Mouse (Mus musculus): ENCODE results near the gene Prkci.

The Prkci gene

DNA sequence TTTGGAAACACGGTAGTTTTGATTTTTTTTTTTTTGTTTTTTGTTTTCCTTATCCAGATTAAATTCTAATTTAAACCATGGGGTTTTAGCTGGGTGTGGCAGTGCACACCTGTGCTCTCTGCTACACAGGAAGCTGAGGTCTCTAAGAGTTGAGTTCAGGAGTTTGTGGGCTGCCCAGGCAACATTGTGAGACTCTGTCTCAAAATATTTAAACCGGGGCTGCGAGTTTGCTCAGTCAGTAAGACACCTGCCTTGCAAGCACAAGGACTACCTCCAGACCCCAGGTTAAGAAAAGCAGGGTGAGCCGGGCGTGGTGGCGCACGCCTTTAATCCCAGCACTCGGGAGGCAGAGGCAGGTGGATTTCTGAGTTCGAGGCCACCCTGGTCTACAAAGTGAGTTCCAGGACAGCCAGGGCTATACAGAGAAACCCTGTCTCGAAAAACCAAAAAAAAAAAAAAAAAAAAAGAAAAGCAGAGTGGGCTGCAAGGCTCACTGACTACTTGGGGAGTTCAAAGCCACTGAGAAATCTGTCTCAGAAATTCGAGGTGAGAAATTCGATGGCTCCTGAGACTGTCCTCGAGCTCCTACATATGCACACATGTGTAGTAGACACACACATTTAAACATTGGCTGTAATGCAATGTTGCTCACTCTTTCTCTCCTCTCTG, 87.4 kb downstream of the Prkci start:
- no peak for DNase-seq (ENCODE audit: inconsistent age in 2 of 2, low spot score in 1 of 2)

DNA sequence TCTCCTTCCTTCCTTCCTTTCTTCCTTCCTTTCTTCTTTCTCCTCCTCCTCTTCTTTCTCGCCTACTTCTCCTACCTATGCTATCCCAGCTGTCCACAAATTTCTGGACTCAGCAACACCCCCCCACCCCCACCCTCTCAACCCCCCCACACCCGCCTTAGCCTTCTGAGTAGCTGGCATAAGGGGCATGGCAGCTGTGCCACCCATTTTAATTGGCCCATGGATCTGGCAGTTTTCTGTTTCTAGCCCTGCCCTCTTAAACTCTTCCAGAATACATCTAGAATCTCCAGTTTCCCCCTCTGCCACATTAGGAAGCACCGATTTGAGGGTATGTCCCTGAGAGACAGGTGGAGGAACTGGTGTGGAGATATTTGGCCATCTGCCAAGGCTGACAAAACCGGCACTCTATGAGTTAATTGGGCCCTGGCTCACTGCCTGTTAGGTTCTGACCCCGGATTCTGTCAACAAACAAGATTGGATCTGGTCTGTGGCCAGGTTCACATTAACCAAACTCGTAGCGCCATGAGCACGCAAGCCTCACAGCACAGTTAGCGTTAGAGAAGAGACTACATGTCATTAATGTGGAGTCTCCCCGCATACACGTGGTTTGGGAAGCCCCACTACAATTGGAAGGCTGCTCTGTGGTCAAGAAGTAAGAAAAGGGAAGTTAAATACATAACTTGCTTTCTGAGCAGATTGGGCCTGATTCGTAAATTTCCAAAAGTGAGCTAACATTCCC, 88.1 kb downstream of the Prkci start:
- DNase-seq (ENCODE audit: inconsistent age in 2 of 2, low spot score in 1 of 2), result peak; percentile 45 to 81

DNA sequence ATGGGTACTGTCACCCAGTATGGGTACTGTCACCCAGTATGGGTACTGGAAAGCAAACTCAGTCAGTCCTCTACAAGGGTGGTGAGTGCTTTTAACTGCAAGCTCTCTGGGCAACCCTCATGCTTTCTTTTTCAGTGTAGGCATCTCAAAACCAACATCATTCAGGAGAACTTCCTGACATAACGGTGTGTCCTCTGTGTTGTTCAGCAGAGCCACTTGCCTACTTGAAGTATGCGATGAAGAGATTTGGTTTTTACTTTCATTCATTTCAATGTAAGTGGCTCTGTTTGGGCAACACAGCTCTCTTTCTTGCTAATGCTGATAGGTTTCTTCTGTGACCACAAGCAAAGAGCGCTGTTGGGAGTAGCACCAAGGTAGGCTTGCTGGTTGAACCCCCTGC, 89.5 kb downstream of the Prkci start:
- peak in 1 of 2 experiments; percentile 19 for DNase-seq (ENCODE audit: inconsistent age in 2 of 2, low spot score in 1 of 2)

DNA sequence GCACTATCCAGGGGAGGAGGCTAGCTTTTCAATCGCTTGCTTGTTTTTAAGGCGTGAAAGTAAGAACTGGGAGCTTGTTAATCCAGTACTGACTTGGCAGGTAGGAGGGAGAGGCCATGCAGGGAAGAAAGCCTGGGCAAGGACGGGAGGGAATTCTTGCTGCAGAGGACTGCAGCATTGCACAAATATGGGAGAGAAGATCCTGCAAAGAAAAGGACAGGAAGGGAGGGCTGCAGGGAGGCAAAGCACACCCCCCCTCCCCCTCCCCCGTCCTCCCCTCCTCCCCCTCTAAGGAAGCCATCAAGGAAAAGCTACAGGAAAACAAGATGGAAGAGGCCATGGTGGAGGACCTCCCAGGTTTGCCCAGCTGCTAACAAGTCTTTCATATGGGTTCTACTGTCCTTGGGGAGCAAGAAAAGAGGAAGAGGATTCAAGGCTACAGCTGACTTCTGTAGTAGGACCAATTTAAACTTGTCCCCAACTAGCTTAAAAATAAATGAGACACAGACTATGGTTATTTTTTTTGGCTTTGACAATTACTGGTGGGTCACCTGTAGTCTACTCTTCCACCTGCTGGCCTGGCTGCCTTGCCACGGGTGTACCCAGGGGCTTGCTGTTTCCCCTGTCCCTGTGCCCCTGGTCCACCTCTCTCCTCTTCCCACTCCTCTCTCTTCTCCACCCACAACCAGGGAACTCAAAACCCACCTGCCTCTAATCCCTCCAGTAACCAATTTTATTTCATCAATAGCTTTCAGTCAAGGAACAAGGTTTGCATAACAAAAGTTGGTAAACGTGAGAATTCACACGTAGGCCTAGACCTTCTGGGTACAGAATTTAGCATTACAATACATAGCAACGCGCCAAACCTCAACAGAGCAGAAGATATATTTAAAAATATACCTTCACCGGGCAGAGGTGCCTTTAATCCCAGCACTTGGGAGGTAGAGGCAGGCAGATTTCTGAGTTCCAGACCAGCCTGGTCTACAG, 93.5 kb downstream of the Prkci start:
- peak in 1 of 2 experiments; percentile 24 for DNase-seq (ENCODE audit: inconsistent age in 2 of 2, low spot score in 1 of 2)

DNA sequence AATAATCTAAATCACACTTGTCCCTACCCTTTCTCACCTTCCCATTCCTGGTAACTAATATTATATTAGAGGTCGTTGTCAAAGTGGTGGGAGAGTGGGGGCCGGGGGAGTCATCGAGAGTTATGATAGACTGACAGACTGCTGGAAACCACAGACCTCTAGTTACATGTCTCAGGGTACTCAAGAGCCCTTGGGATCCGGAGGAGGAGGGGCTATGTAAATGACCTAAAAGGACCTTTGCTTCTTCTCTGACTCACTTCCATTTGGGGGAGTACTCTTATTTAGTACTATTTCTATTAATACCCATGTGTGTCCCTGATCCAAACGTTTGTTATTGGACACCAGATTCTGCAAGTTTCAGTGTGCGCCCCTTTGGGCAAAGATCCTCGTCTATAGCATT, 94.4 kb downstream of the Prkci start:
- peak in 1 of 2 experiments; percentile 19 for DNase-seq (ENCODE audit: inconsistent age in 2 of 2, low spot score in 1 of 2)

DNA sequence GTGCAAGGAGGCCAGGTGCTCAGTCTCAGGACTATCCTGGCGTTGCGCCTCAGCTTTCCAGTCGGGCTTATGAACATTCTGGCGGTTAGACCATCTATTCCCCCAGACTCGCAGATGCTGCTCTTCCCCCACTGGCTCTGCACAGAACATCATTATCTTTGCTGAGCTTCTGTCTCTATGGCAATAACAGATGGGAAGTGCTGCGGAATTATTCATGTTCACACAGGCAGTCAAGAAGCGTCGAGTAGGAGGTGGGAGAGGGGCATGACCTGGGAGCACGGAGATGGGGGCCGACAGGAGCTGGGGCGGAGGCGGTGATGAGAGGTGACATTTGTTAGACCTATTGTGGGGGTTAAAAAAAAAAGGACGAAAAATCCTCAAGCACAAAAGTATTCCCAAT, 97.6 kb downstream of the Prkci start:
- DNase-seq (ENCODE audit: inconsistent age in 2 of 2, low spot score in 1 of 2), result peak; percentile 54 to 79

DNA sequence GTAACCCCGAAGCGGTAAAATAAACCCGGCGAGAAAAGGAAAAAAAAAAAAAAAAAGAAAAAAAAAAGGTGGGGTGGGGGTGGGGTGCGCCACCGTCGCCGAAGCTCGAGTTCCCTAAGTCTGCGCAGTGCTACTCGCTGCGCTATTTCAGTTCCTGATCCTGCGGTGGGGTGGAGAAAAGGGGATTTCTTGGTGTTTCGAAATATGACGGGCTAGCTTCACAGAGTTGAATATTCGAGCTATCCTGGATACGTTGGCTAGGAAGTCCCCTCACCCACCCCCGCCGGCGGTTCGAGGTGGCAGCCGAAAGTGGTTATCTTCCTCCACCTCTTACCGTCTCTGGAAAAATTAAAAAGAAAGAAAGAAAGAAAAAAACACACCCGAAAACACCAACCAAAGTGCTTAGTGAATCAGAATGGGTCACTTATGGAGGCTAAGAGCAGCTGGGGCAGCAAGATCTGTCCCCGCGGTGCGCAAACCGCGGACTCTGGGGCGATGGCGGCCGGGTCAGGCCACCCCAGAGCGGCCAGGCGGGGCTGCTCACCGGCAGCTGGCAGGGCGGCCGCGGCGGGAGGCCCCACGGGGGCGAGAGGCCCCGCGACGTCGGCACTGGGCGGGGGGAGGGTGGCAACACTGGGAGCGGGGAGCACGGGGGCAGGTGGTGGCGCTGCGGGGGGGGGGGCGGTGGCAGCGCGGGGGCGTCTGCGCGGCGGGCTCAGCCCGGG, 98.2 kb downstream of the Prkci start:
- DNase-seq (ENCODE audit: inconsistent age in 2 of 2, low spot score in 1 of 2), result peak; percentile 81 to 93

DNA sequence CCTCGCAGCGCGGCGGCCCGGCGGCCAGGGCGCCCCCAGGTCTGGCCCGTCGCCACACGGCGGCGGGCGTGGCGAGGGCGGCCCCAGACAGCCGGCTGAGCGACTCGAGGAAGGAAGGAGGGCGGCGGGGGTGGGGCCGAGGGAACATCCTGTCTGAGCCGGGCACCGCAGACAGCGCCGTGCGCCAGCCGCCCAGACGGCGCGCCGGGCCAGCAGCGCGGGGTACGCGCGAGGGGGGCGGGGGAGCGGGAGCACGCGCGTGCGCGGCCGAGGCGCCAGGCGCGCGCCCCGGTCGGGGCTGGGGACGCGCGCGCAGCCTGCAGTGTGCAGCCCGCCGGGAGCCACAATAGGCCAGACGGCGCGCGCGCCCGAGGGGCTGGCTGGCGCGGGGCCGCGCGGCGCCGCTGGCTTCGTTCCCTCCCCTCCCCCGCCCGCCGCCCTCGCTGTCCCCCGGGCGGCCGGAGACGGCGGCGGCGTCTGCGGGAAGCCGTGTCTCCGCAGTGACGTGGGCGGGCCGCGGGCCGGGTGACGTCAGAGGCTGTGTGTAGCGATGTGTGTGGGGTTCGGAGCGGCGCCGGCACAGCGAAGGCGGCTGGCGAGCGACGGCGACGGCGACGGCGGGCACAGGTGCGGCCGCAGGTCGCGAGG, 99.1 kb downstream of the Prkci start, which contains the start of gene Skil:
Gene Skil, plus strand, starts transcription at position 528 of the 648 bp plus-strand sequence.
- DNase-seq (ENCODE audit: inconsistent age in 2 of 2, low spot score in 1 of 2), result peak; percentile 98

DNA sequence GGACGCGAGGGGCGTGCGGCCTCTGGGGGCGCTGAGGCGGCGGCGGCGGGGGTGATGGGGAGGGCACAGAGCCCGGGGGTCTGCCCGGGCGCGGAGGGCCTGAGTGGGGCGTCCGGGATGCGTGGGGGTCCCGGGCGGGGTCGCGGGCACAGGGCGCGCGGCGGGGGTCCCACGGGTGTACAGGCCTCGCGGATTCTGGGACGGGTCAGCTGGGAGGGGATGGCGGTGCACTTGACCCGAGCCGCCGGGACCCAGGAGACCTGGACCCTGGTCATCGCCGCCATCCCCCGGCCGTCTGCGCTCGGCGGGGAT, 99.6 kb downstream of the Prkci start:
- no peak for DNase-seq (ENCODE audit: inconsistent age in 2 of 2, low spot score in 1 of 2)

DNA sequence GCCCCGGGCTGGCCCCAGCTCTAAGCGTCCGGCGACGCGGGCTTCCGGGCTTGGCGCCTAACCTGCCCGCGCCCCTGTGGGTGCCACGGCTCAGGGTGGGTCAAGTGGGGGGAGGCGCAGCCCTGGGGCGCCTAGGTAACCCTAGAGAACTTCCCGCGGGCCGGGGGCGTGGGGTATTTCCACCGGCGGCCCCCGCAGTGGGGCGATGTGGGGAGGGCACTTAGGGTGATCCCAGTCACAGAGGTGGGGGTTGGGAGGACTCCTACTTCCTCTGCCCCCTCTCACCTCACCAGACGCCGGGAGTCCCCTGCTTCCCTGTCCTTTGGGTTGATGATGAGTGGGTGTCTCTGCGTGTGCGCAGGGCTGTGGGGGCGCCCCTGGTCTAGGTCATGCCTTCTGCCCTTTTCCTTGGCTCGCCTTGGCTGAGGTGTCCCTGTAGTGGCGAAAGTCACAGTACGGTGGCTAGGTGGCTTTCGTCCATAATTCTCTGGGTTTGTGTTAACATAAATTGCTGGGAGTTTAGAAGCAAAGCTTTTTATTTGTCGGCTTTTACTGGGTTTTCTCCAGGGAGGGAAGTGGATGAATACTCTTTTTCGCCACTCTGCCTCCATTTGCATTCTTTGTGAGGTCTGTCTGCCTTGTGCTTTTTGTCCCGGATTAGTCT, 100.1 kb downstream of the Prkci start:
- DNase-seq (ENCODE audit: inconsistent age in 2 of 2, low spot score in 1 of 2), result peak; percentile 81 to 93

DNA sequence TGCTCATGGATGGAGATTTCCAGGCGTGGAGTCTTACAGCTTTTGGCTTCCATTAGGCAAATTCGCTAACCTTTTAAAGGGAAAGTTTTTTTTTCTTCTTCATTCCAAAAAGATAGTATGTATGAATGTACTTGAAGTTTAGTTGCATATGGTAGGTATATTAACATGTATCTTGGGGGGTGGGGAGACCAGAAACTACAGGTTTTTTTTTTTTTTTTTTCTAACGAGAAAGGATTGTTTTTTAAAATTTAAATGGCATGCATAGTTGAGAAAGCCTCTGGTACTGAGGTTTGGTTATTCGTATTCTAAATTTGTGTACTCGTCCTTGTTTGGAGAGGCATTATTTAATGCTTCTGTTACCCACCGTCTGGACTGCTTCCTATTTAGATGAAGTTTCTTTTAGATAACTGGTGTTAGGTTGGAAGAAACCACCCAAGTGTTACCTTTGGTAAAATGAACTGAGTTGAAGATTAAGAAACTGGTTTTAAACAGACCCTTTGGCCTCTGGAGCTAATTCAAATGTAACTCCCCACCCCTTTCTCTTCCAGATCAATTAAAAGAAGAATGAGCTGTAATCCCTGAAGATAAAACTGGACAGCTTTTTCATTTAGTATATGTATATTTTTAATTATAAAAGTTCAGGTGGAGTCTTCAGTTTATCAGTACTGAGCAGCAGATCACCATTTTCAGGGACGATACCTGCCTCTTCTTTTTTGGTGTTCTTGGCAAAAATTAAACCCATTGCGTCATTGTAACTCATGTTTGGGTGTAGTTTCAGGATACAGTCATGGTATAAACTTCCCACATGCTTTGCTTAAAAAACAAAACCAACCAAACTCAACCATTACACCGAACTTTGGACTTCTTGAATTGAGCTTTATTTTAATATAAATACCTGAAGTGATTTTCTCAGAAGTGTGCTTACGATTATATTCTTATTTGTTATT, 100.9 kb downstream of the Prkci start:
- DNase-seq (ENCODE audit: inconsistent age in 2 of 2, low spot score in 1 of 2), result peak in 1 of 2 experiments; percentile 59

DNA sequence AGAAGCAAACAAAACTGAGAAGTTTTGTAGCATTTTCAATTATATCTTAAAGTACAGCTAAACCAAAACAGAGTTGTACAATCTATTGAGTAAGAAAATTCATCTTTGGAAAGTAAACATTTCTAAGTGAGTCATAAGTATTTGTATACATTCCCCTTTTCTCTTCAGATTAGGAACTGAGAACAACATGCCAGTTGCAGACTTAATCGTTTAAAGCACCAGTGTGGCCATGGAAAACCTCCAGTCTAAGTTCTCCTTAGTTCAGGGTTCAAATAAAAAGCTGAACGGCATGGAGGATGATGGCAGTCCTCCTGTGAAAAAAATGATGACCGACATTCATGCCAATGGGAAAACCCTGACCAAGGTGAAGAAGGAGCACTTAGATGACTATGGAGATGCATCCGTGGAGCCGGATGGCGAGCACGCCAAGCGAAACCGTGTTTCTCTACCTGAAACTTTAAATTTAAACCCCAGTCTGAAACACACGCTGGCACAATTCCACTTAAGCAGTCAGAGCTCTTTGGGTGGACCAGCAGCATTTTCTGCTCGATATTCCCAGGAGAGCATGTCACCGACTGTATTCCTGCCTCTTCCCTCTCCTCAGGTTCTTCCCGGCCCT, 101.7 kb downstream of the Prkci start:
- DNase-seq (ENCODE audit: inconsistent age in 2 of 2, low spot score in 1 of 2), result no peak

DNA sequence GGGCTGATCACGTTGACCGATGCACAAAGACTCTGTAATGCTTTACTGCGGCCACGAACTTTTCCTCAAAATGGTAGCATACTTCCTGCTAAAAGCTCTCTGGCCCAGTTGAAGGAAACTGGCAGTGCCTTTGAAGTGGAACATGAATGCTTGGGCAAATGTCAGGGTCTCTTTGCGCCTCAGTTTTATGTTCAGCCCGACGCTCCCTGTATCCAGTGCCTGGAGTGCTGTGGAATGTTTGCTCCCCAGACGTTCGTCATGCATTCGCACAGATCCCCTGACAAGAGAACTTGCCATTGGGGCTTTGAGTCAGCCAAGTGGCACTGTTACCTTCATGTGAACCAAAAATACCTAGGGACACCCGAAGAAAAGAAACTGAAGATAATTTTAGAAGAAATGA, 102.4 kb downstream of the Prkci start:
- peak; percentile 66 to 83 for DNase-seq (ENCODE audit: inconsistent age in 2 of 2, low spot score in 1 of 2)

DNA sequence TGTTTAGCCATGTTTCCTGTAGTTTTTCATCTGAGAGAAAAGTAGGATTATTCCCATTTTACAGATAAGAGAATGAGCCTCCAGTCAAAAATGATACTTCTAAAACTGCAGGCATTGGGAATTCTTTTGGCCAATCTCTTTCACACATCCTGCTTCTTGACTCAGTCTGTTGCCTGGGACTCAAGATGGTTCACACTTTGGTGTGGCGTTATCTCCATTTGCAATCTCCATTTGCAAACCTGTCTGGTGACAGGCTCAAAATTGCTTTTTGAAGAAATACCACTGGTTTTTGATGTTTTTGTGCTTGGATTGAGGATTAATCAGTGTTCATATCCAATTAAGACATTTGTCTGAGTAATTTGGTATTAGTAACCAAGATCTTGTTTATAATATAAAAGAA, 103.0 kb downstream of the Prkci start:
- DNase-seq (ENCODE audit: inconsistent age in 2 of 2, low spot score in 1 of 2), result no peak

DNA sequence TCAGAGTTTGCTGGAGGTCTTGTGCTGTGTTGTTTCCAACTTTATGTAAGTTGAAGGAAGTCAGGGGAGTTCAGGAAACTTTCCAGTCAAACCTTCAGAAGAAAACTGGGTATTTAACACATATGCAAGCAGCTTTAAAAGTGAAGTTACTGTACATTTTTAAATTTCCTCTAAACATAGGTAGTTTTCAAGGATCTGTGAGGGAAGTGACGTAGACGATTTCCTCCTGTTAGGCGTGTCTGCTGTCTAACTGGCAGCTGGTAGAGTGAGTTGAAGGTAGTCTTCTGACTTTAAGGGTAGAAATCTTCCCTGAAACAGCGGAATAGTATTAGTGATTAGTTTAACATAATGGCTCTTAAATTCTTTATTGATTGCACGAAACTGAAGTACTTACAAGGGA, 104.5 kb downstream of the Prkci start:
- DNase-seq (ENCODE audit: inconsistent age in 2 of 2, low spot score in 1 of 2), result peak in 1 of 2 experiments; percentile 59

DNA sequence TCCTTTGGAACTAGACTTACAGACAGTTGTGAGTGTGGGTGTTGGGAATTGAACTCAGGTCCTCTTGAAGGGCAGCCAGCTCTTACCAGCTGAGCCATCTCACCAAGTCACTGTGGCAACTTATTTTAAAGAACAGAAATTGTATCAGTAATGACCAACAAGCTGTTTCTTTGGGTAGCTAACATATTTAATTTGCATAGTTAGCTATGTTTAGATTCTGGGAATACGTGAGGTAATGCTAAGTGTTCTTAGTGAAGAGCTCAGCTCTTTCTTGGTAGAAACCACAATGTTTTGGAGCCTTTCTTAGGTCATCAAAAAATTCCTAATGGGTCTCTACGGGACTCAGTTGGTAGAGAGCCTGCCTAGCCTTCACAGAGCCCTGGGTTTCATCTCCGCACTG, 105.3 kb downstream of the Prkci start:
- no peak for DNase-seq (ENCODE audit: inconsistent age in 2 of 2, low spot score in 1 of 2)

Measured in adrenal gland, adult (tissue).